Mouse (Mus musculus) limb, embryonic 15.5 days (tissue): ENCODE data around the gene Hmgb1. TPM values are rescaled to one million over a fixed set of nuclear protein-coding genes. Genes with fewer than 3 reads are reported as not detected.

ENCODE experiments used
- ATAC-seq: fragments of 200-750 bp; cut with Nextera tagmentation; 2 replicates; pipeline ENCODE4 v1.8.0; 2017; ENCODE audit warnings: low read depth, moderate TSS enrichment; ENCODE audit not compliant: insufficient number of reproducible peaks, low FRiP score, low TSS enrichment
- H3K27ac ChIP-seq: fragments of 300-500 bp; sonication (generic); 2 replicates; pipeline ENCODE4 v1.5.1; 2015; ENCODE audit warnings: moderate library complexity, mild to moderate bottlenecking, inconsistent platforms
- H3K27me3 ChIP-seq: fragments of 300-500 bp; sonication (generic); 2 replicates; pipeline ENCODE4 v1.6.1; 2015; ENCODE audit warnings: inconsistent platforms
- H3K36me3 ChIP-seq: fragments of 300-500 bp; sonication (generic); 2 replicates; pipeline ENCODE4 v1.6.1; 2015; ENCODE audit warnings: inconsistent platforms
- H3K4me1 ChIP-seq: fragments of 300-500 bp; sonication (generic); 2 replicates; pipeline ENCODE4 v1.6.1; 2015; ENCODE audit warnings: inconsistent platforms
- H3K4me2 ChIP-seq: fragments of 300-500 bp; sonication (generic); 2 replicates; pipeline ENCODE4 v1.6.1; 2015; ENCODE audit warnings: mild to moderate bottlenecking, inconsistent platforms
- H3K4me3 ChIP-seq: fragments of 300-500 bp; sonication (generic); 2 replicates; pipeline ENCODE4 v1.5.1; 2015; ENCODE audit warnings: mild to moderate bottlenecking, inconsistent platforms
- H3K9ac ChIP-seq: fragments of 300-500 bp; sonication (generic); 2 replicates; pipeline ENCODE4 v1.6.1; 2015; ENCODE audit warnings: inconsistent platforms
- H3K9me3 ChIP-seq: fragments of 300-500 bp; sonication (generic); 2 replicates; pipeline ENCODE4 v1.6.1; 2016; ENCODE audit warnings: inconsistent platforms
- WGBS: fragments of 180-500 bp; shearing (Covaris S2); methylation state at CpG from one replicate; pipeline ENCODE4 v1.1.7; 2015; 5-methylcytosine and 5-hydroxymethylcytosine counted together
- polyA plus RNA-seq: library from polyadenylated mRNA; unstranded; fragments of >200 nt; fragmentation: Nextera tagmentation; extraction: Ambion mirVana; gene quantifications from 2 replicates; pipeline ENCODE4 v1.2.1, GENCODE M21; 2015

The Hmgb1 gene
- polyA plus RNA-seq, 1 experiment from 2014 or later = 1,273 TPM

GRCm38 (mm10) chr5:149021120-149021519, 163.2 kb downstream of the Hmgb1 start:
- WGBS = 41% methylated on average over 7 of the region's 7 CpGs
- H3K9me3 ChIP-seq = no peaks in the 10 kb centered on the region
- H3K36me3 ChIP-seq = no peaks in the 10 kb centered on the region
- no peaks in the 10 kb centered on the region for H3K27me3 ChIP-seq
- H3K4me2 ChIP-seq = no peak overlapping the region
- H3K9ac ChIP-seq = no peak overlapping the region
- no peak overlapping the region for H3K27ac ChIP-seq
- no peak overlapping the region for H3K4me3 ChIP-seq
- H3K4me1 ChIP-seq = peaks cover 17% of the 10 kb centered on the region
- no peak for ATAC-seq

GRCm38 (mm10) chr5:149020681-149021062, 163.6 kb downstream of the Hmgb1 start:
- WGBS = 71% methylated on average over 16 of the region's 16 CpGs

GRCm38 (mm10) chr5:149020059-149020680, 164.1 kb downstream of the Hmgb1 start:
- Histone ChIP-seq H3K27ac (no peak overlapping the region), H3K27me3 (no peaks in the 10 kb centered on the region), H3K4me2 (no peak overlapping the region), H3K4me3 (no peak overlapping the region), H3K9ac (no peak overlapping the region), H3K9me3 (no peaks in the 10 kb centered on the region), H3K4me1 (peaks cover 20% of the 10 kb centered on the region), H3K36me3 (no peaks in the 10 kb centered on the region)
- 44% methylated on average over 18 of the region's 18 CpGs for WGBS
- ATAC-seq = no peak

More at GRCm38 (mm10) chr5:149020681-149021062, 163.6 kb downstream of the Hmgb1 start:
- no peak for ATAC-seq
- Histone ChIP-seq H3K9ac (no peak overlapping the region), H3K9me3 (no peaks in the 10 kb centered on the region), H3K4me2 (no peak overlapping the region), H3K27me3 (no peaks in the 10 kb centered on the region), H3K4me3 (no peak overlapping the region), H3K36me3 (no peaks in the 10 kb centered on the region), H3K4me1 (peaks cover 20% of the 10 kb centered on the region), H3K27ac (no peak overlapping the region)

- Histone ChIP-seq H3K9me3 (no peaks in the 10 kb centered on the region), H3K4me2 (no peak overlapping the region), H3K4me3 (no peak overlapping the region), H3K27me3 (no peaks in the 10 kb centered on the region), H3K27ac (no peak overlapping the region), H3K9ac (no peak overlapping the region), H3K36me3 (no peaks in the 10 kb centered on the region), H3K4me1 (peaks cover 30% of the 10 kb centered on the region)
- ATAC-seq = no peak
- 71% methylated on average over 3 of the region's 3 CpGs for WGBS
Observed at GRCm38 (mm10) chr5:149017666-149018415, 166.4 kb downstream of the Hmgb1 start.

- Histone ChIP-seq H3K27ac (no peak overlapping the region), H3K9me3 (no peaks in the 10 kb centered on the region), H3K4me3 (no peak overlapping the region), H3K4me2 (no peak overlapping the region), H3K9ac (no peak overlapping the region), H3K4me1 (peaks cover 30% of the 10 kb centered on the region), H3K36me3 (no peaks in the 10 kb centered on the region), H3K27me3 (no peaks in the 10 kb centered on the region)
- ATAC-seq = no peak
- WGBS = 85% methylated on average over 3 of the region's 3 CpGs
Observed at GRCm38 (mm10) chr5:149017181-149017580, 167.1 kb downstream of the Hmgb1 start.

GRCm38 (mm10) chr5:149016261-149016660, 168.0 kb downstream of the Hmgb1 start:
- ATAC-seq = no peak
- 57% methylated on average over 5 of the region's 5 CpGs for WGBS
- Histone ChIP-seq H3K4me2 (peak overlapping the region; percentile 78), H3K9me3 (no peaks in the 10 kb centered on the region), H3K27ac (0 out of 2 replicates have a peak overlapping the region, but pooled peaks have one; percentile 87), H3K36me3 (no peaks in the 10 kb centered on the region), H3K4me3 (peak overlapping the region; percentile 57), H3K9ac (no peak overlapping the region), H3K27me3 (no peaks in the 10 kb centered on the region), H3K4me1 (peaks cover 30% of the 10 kb centered on the region)

GRCm38 (mm10) chr5:149015335-149016201, 168.7 kb downstream of the Hmgb1 start:
- Histone ChIP-seq H3K36me3 (no peaks in the 10 kb centered on the region), H3K4me2 (peak overlapping the region; percentile 78), H3K27ac (peak overlapping the region; percentile 87), H3K9me3 (no peaks in the 10 kb centered on the region), H3K4me1 (peaks cover 27% of the 10 kb centered on the region), H3K9ac (peak overlapping the region; percentile 53), H3K4me3 (peak overlapping the region; percentile 57), H3K27me3 (no peaks in the 10 kb centered on the region)
- ATAC-seq = 0 out of 2 replicates have a peak, but pooled peaks have one; percentile 57
- WGBS = 1% methylated on average over 36 of the region's 37 CpGs

- 15% methylated on average over 17 of the region's 17 CpGs for WGBS
- H3K9ac ChIP-seq = peak overlapping the region; percentile 53; the same call in 1 of the 2 replicates
Observed at GRCm38 (mm10) chr5:149014600-149015268, 169.6 kb downstream of the Hmgb1 start.

GRCm38 (mm10) chr5:149013817-149014508, 170.3 kb downstream of the Hmgb1 start:
- Histone ChIP-seq H3K9ac (no peak overlapping the region), H3K27me3 (no peaks in the 10 kb centered on the region), H3K27ac (peak overlapping the region; percentile 87), H3K4me2 (peak overlapping the region; percentile 78), H3K4me1 (peaks cover 21% of the 10 kb centered on the region), H3K36me3 (no peaks in the 10 kb centered on the region), H3K4me3 (peak overlapping the region; percentile 57; the same call in 1 of the 2 replicates), H3K9me3 (no peaks in the 10 kb centered on the region)
- WGBS = 58% methylated on average over 7 of the region's 7 CpGs
- ATAC-seq = no peak

More at GRCm38 (mm10) chr5:149014600-149015268, 169.6 kb downstream of the Hmgb1 start:
- no peaks in the 10 kb centered on the region for H3K36me3 ChIP-seq
- H3K4me3 ChIP-seq = peak overlapping the region; percentile 57
- H3K27ac ChIP-seq = peak overlapping the region; percentile 87
- no peaks in the 10 kb centered on the region for H3K27me3 ChIP-seq
- peak overlapping the region; percentile 78 for H3K4me2 ChIP-seq
- peak; percentile 20; the same call in 1 of the 2 replicates for ATAC-seq
- H3K4me1 ChIP-seq = peaks cover 21% of the 10 kb centered on the region
- no peaks in the 10 kb centered on the region for H3K9me3 ChIP-seq

GRCm38 (mm10) chr5:149009111-149009510, 175.2 kb downstream of the Hmgb1 start:
- Histone ChIP-seq H3K27ac (no peak overlapping the region), H3K27me3 (no peaks in the 10 kb centered on the region), H3K4me1 (peaks cover 24% of the 10 kb centered on the region), H3K9ac (no peak overlapping the region), H3K4me2 (no peak overlapping the region), H3K4me3 (no peak overlapping the region), H3K36me3 (no peaks in the 10 kb centered on the region), H3K9me3 (no peaks in the 10 kb centered on the region)
- WGBS = 81% methylated on average over 3 of the region's 3 CpGs
- no peak for ATAC-seq

- H3K4me2 ChIP-seq = peak overlapping the region; percentile 17; the same call in 1 of the 2 replicates
- ATAC-seq = no peak
- 42% methylated on average over 5 of the region's 5 CpGs for WGBS
- H3K4me1 ChIP-seq = peaks cover 35% of the 10 kb centered on the region
- no peak overlapping the region for H3K9ac ChIP-seq
- H3K27me3 ChIP-seq = no peaks in the 10 kb centered on the region
- H3K36me3 ChIP-seq = no peaks in the 10 kb centered on the region
- peak overlapping the region; percentile 61 for H3K27ac ChIP-seq
- H3K4me3 ChIP-seq = no peak overlapping the region
- H3K9me3 ChIP-seq = no peaks in the 10 kb centered on the region
Observed at GRCm38 (mm10) chr5:149007295-149007646, 177.0 kb downstream of the Hmgb1 start.
